Mouse (Mus musculus) hindbrain, embryonic 15.5 days (tissue): ENCODE data around the gene Cdc20. TPM values are rescaled to one million over a fixed set of nuclear protein-coding genes. Genes with fewer than 3 reads are reported as not detected.

Experiments
- ATAC-seq: fragments of 200-750 bp; cut with Nextera tagmentation; 2 replicates; pipeline ENCODE4 v1.8.0; 2017; ENCODE audit warnings: low read depth, moderate number of reproducible peaks, moderate TSS enrichment; ENCODE audit not compliant: low FRiP score
- H3K27ac ChIP-seq: fragments of 300-500 bp; sonication (generic); replicated peaks from 2 replicates; pipeline ENCODE4 v1.5.1; 2015; ENCODE audit warnings: mild to moderate bottlenecking, inconsistent platforms
- H3K27me3 ChIP-seq: fragments of 300-500 bp; sonication (generic); 2 replicates; pipeline ENCODE4 v1.6.1; 2015; ENCODE audit warnings: control low read depth, inconsistent platforms
- H3K36me3 ChIP-seq: fragments of 300-500 bp; sonication (generic); 2 replicates; pipeline ENCODE4 v1.6.1; 2015; ENCODE audit warnings: control low read depth, inconsistent platforms
- H3K4me1 ChIP-seq: fragments of 300-500 bp; sonication (generic); replicated peaks from 2 replicates; pipeline ENCODE4 v1.6.1; 2015; ENCODE audit warnings: control low read depth, inconsistent platforms
- H3K4me2 ChIP-seq: fragments of 300-500 bp; sonication (generic); 2 replicates; pipeline ENCODE4 v1.6.1; 2015; ENCODE audit warnings: moderate library complexity, mild to moderate bottlenecking, inconsistent platforms
- H3K4me3 ChIP-seq: fragments of 300-500 bp; sonication (generic); 2 replicates; pipeline ENCODE4 v1.5.1; 2015; ENCODE audit warnings: mild to moderate bottlenecking, inconsistent platforms
- H3K9ac ChIP-seq: fragments of 300-500 bp; sonication (generic); 2 replicates; pipeline ENCODE4 v1.6.1; 2015; ENCODE audit warnings: inconsistent platforms
- H3K9me3 ChIP-seq: fragments of 300-500 bp; sonication (generic); 2 replicates; pipeline ENCODE4 v1.6.1; 2016; ENCODE audit warnings: control low read depth, inconsistent platforms
- WGBS: fragments of 180-500 bp; shearing (Covaris S2); methylation state at CpG from one replicate; pipeline ENCODE4 v1.1.7; 2015; 5-methylcytosine and 5-hydroxymethylcytosine counted together
- polyA plus RNA-seq: library from polyadenylated mRNA; unstranded; fragments of >200 nt; fragmentation: Nextera tagmentation; extraction: Ambion mirVana; gene quantifications from 2 replicates; pipeline ENCODE4 v1.2.1, GENCODE M21; 2015

Gene Cdc20
- polyA plus RNA-seq: 42.2 and 62.1 TPM in 2 replicates

DNA sequence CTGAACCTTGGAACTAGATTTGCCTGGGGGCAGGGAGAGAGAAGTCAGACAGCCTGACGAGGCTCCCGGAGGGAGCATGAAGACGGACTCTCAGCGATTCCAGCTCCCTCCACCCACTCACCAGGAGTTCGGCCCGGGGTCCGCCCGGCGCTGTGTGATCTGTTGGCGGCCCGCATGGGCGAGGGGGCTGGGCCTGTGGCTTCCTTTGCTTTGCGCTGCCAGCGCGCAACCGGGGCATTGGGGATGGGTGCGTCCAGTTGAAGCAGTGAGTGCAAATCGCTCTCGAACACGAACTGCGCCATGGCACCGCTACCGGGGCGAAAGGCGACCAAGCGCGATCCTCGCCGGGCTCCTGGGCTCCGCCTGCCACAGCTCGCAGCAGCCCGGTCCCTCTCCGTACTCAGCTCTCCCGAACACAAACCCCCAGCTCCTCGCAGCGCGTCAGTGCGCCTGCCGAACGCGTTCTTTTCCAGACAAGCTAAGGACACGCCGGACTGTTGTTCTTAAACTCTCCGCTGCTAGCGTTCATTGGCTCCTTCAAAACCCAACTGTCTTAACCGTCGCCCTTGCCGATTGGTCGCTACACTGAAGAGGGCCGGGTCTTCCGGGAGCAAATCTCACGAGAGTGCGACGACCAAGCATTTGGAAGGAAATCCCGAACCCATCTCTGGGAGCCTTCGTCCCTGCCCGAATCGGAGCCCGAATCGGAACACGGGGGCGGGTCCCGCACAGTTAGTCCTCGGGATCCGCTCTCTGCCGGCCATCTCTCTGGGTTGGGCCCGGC is at the start of gene Cdc20:
Cdc20 (minus strand) TSS at position 533 of the 784 bp plus-strand sequence.
- H3K4me1 ChIP-seq: peaks cover 31% of the 10 kb centered on the region
- H3K9ac ChIP-seq: peak within 1 kb of the TSS; percentile 60
- under 1% methylated on average over 66 of the region's 67 CpGs for WGBS
- ATAC-seq: peak; percentile 95
- no peaks in the 10 kb centered on the region for H3K27me3 ChIP-seq
- peak within 1 kb of the TSS; percentile 45 for H3K4me3 ChIP-seq
- H3K4me2 ChIP-seq: peak within 1 kb of the TSS; percentile 93
- no peaks in the 10 kb centered on the region for H3K9me3 ChIP-seq
- H3K36me3 ChIP-seq: peaks cover 4% of the 10 kb centered on the region; the same call in 1 of the 2 replicates
- H3K27ac ChIP-seq: peak within 1 kb of the TSS; percentile 88

DNA sequence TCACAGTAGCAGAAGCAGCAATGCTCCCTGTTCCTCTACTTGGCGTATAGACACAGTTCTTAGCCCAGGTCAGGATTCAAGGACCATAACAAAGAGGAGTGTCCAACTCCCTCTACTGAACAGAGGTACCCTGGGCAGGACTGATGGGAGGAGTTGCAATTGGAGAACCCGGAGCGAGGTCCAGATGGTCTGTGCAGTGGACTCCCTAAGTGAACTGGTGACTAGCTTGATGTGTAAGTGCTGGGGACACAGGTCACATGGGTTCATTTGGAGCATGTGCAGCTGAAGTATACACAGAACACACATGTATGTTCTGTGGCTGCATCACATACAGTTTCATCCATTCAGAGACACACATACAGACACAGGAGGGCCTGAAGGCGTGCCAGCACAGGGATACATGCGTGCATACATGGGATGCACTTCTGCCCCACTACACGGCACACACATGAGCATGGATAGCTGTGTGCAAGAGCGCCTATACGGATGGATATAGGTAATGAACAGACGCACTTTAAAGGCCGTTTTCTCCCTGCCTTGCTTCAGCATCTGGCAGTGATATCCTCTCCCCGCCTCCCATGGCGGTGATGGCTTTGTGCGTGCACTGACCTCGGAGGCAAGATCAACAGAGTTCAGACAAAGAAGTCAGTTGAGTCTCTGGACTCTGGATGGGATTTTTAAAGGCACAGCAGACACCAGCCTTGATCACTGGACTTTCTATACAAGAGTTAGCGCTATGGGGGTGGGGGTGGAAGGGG is 39.8 kb upstream of the Cdc20 start:
- H3K4me2 ChIP-seq: no peak overlapping the region
- no peak overlapping the region for H3K4me3 ChIP-seq
- WGBS: 41% methylated on average over 15 of the region's 15 CpGs
- H3K9ac ChIP-seq: 0 out of 2 replicates have a peak overlapping the region, but pooled peaks have one; percentile 19
- H3K27ac ChIP-seq: no peak overlapping the region
- H3K36me3 ChIP-seq: no peaks in the 10 kb centered on the region
- no peaks in the 10 kb centered on the region for H3K27me3 ChIP-seq
- ATAC-seq: no peak
- no peaks in the 10 kb centered on the region for H3K9me3 ChIP-seq
- H3K4me1 ChIP-seq: no peaks in the 10 kb centered on the region

DNA sequence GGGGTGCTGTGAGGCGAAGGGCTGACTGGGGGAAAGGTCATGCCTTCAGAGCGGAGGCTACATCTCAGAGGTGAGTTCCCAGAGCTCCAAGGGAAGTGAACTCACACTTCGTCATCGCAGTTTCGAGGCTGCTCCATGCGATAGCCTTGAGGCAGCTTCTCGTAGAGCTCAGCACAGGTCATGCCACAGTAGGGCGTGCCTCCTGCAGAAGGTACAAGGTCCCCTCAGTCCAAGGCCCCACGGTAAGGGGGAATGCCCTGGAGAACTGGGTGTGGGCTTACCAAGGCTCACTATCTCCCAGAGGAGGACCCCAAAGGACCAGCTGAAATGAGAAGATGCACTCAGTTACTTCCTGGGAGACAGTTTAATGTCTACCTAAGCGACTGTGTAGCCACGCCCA is 35.5 kb upstream of the Cdc20 start:
- Histone ChIP-seq H3K36me3 (no peaks in the 10 kb centered on the region), H3K27me3 (no peaks in the 10 kb centered on the region), H3K9me3 (no peaks in the 10 kb centered on the region), H3K4me3 (no peak overlapping the region), H3K27ac (no peak overlapping the region), H3K4me2 (no peak overlapping the region), H3K4me1 (no peaks in the 10 kb centered on the region), H3K9ac (no peak overlapping the region)
- 92% methylated on average over 11 of the region's 11 CpGs for WGBS
- no peak for ATAC-seq

- WGBS: 90% methylated on average over 6 of the region's 6 CpGs
- no peak overlapping the region for H3K4me3 ChIP-seq
- H3K27ac ChIP-seq: no peak overlapping the region
- H3K4me2 ChIP-seq: no peak overlapping the region
- no peaks in the 10 kb centered on the region for H3K36me3 ChIP-seq
- ATAC-seq: no peak
- no peaks in the 10 kb centered on the region for H3K27me3 ChIP-seq
- H3K9me3 ChIP-seq: no peaks in the 10 kb centered on the region
- H3K4me1 ChIP-seq: no peaks in the 10 kb centered on the region
- no peak overlapping the region for H3K9ac ChIP-seq
These were observed 34.1 kb upstream of the Cdc20 start for GRCm38 (mm10) chr4:118471281-118471680.

DNA sequence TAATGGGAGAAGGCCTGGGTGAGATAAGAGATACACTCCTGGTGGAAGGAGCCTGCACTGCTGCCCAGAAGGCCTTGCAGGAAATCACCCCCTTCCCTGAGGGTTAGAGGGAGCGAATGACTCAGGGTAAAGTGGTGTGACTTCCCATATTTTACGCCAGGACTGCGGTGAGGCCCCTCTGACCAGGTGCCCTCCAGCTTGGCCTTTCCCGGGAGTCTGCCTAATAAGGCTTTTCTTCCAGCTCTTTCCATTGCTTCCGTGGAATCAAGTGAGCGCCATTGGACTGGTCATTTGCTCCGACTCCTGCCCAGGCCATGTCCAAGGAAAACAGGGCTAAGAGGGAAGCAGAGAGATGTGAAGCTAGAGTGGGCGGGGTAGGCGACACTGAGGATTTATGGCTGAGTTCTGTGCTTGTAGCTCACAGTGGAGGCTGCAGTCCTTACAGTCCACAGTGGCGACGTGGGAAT is 28.6 kb upstream of the Cdc20 start:
- Histone ChIP-seq H3K4me3 (no peak overlapping the region), H3K36me3 (no peaks in the 10 kb centered on the region), H3K4me2 (no peak overlapping the region), H3K9ac (no peak overlapping the region), H3K9me3 (no peaks in the 10 kb centered on the region), H3K4me1 (no peaks in the 10 kb centered on the region), H3K27ac (no peak overlapping the region), H3K27me3 (no peaks in the 10 kb centered on the region)
- WGBS: 51% methylated on average over 11 of the region's 11 CpGs
- no peak for ATAC-seq

- no peak overlapping the region for H3K9ac ChIP-seq
- H3K4me1 ChIP-seq: no peaks in the 10 kb centered on the region
- H3K36me3 ChIP-seq: no peaks in the 10 kb centered on the region
- no peak overlapping the region for H3K27ac ChIP-seq
- no peaks in the 10 kb centered on the region for H3K27me3 ChIP-seq
- H3K4me2 ChIP-seq: no peak overlapping the region
- no peaks in the 10 kb centered on the region for H3K9me3 ChIP-seq
- ATAC-seq: no peak
- 92% methylated on average over 3 of the region's 3 CpGs for WGBS
- no peak overlapping the region for H3K4me3 ChIP-seq
These were observed 27.8 kb upstream of the Cdc20 start for GRCm38 (mm10) chr4:118464956-118465355.

GRCm38 (mm10) chr4:118457345-118457975 is 20.3 kb upstream of the Cdc20 start, which contains the start of gene Mpl:
Mpl (minus strand) TSS chr4:118457513.
- ATAC-seq: no peak
- Histone ChIP-seq H3K4me1 (no peaks in the 10 kb centered on the region), H3K27me3 (no peaks in the 10 kb centered on the region), H3K27ac (no peak within 1 kb of the TSS), H3K9me3 (no peaks in the 10 kb centered on the region), H3K4me3 (no peak within 1 kb of the TSS), H3K4me2 (no peak within 1 kb of the TSS), H3K36me3 (no peaks in the 10 kb centered on the region), H3K9ac (no peak within 1 kb of the TSS)
- 72% methylated on average over 9 of the region's 9 CpGs for WGBS

- Histone ChIP-seq H3K9me3 (no peaks in the 10 kb centered on the region), H3K27ac (0 out of 2 replicates have a peak overlapping the region, but pooled peaks have one; percentile 22), H3K27me3 (no peaks in the 10 kb centered on the region), H3K4me3 (peak overlapping the region; percentile 41), H3K9ac (peak overlapping the region; percentile 47), H3K36me3 (no peaks in the 10 kb centered on the region), H3K4me1 (peaks cover 14% of the 10 kb centered on the region), H3K4me2 (peak overlapping the region; percentile 80)
- WGBS: 9% methylated on average over 24 of the region's 24 CpGs
- ATAC-seq: peak; percentile 47
These were observed 9.4 kb upstream of the Cdc20 start for GRCm38 (mm10) chr4:118446415-118447153.

- Histone ChIP-seq H3K9me3 (no peaks in the 10 kb centered on the region), H3K4me3 (peak overlapping the region; percentile 41), H3K4me2 (peak overlapping the region; percentile 80), H3K4me1 (peaks cover 14% of the 10 kb centered on the region), H3K27me3 (no peaks in the 10 kb centered on the region), H3K9ac (peak overlapping the region; percentile 47), H3K36me3 (no peaks in the 10 kb centered on the region), H3K27ac (0 out of 2 replicates have a peak overlapping the region, but pooled peaks have one; percentile 22)
- WGBS: 17% methylated on average over 18 of the region's 18 CpGs
- peak; percentile 83 for ATAC-seq
These were observed 8.7 kb upstream of the Cdc20 start for GRCm38 (mm10) chr4:118445781-118446414.

- Histone ChIP-seq H3K27ac (no peak overlapping the region), H3K4me2 (no peak overlapping the region), H3K36me3 (no peaks in the 10 kb centered on the region), H3K4me3 (no peak overlapping the region), H3K27me3 (no peaks in the 10 kb centered on the region), H3K9ac (no peak overlapping the region), H3K4me1 (peaks cover 14% of the 10 kb centered on the region), H3K9me3 (no peaks in the 10 kb centered on the region)
- ATAC-seq: no peak
- WGBS: 85% methylated on average over 10 of the region's 10 CpGs
These were observed 7.9 kb upstream of the Cdc20 start for GRCm38 (mm10) chr4:118445088-118445487.

DNA sequence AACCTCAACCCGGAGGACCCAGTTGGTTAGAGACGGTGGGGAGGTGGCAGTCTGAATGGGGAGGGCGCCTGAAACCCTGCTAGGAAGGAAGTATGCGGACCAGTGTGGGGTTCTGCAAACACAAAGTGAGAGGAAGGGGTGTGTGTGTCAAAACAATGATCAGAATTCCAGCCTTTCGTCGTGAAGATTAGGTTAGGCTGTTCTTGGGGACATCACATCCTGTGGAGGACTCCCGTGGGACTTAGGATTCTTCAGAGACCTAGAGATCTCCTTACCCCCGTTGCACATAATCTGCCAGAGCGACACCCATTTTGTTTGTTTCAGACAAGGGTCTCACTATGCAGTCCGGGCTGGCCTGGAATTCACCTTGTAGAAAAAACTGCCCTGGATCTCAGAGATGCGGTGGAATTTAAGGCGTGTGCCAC is 689 bp upstream of the Cdc20 start:
- Histone ChIP-seq H3K27me3 (no peaks in the 10 kb centered on the region), H3K4me2 (peak overlapping the region; percentile 93), H3K36me3 (no peaks in the 10 kb centered on the region), H3K9me3 (no peaks in the 10 kb centered on the region), H3K9ac (peak overlapping the region; percentile 60), H3K4me1 (peaks cover 31% of the 10 kb centered on the region), H3K27ac (peak overlapping the region; percentile 88), H3K4me3 (peak overlapping the region; percentile 45)
- ATAC-seq: peak; percentile 35; the same call in 1 of the 2 replicates
- WGBS: 11% methylated on average over 12 of the region's 12 CpGs
